Mouse (Mus musculus) thymus, postnatal 14 days (tissue): ENCODE data around the gene Prdm13.
A peak's percentile ranks its signal among the peaks of the same experiment; 100 is the strongest.

Experiments used
- DNase-seq: peaks from one replicate; pipeline ENCODE4 v3.0.0; 2021

Prdm13 gene

DNA sequence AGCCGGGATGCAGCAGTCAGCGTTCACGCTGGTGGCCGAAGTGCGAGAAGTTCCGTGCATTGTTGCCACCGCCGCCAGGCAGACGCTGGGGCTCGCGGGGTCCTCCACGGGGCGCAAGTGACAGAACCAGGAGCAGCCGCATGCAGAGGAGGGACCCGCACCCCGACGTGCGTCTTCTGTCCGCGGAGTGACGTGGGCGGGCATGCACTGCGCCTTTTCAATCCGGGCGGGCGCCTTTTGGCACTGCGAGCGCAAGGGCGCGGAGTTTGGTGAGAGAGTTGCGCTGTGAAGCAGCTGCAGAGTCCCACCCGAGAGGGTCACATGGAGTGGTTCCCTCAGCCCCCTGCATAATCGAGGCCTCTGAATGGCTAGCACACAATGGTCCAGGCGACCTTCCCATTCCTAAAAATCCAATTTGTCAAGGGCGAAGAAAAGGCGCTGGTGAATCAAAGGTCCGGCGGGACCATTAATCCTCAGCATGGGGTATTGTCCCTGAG is at the start of gene Prdm13:
Prdm13 (minus strand) TSS at position 369 of the 497 bp plus-strand sequence.
- no peak for DNase-seq

DNA sequence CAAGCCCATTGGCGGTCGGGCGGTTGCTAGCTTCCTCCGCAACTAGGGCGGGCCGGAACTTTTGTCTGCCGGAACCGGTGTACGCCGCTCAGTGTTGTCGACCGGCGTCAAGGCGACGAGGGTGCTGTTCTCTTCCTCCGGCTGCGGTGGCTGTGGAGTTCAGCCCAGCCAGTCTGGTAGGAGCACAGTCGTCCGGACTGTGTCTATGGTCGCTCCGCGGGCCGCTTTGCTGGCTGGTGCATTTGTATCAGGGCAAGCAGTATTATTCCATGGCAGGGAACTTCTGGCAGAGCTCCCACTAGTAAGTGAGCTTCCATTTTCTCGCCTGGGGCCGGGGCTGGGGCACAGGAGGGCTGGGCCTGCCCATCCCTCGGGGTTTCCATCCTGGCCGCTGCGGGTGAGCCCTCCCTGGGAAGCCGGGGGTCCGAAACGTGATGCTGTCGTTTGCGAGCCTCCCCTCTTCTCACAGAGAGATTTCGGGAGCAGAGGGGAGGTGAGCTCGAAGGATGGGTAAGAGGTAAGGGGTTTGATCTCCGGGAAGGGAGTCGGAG is 41.9 kb upstream of the Prdm13 start, which contains the start of gene Ccnc:
Ccnc (plus strand) TSS at position 87 of the 551 bp plus-strand sequence.
- DNase-seq = peak; percentile 92

DNA sequence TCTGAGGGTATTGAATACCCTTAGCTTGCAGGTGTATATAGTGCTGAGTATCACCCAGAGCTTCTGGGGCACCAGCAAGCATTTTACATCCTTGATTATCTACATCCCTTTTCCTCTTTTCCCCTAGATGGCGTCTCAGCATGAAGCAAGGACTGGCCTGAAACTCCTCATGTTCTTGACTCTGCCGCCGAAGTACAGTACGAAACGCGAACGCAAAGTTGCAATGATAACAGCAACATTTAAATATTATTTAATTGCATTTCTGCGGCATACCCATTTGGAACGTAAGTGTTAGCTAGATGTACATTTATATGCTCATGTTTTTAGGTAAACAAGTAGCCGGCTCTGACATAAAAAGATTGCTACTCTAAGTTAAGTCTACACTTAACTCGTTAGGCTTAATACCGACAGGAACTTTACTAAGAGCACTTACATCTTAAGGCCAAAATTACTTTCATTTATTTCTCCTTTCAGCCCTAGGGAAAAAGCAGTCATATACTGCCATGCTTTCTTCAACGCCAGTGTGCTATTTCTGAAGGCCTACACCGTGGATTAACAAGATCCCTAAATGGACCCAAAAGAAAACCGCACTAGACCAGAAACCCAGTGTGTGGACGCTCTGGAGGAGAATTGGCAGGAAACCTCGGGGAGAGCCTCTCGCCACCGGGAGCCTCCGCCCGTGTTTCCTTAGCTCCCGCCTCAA is 41.3 kb upstream of the Prdm13 start:
- DNase-seq = peak; percentile 47

DNA sequence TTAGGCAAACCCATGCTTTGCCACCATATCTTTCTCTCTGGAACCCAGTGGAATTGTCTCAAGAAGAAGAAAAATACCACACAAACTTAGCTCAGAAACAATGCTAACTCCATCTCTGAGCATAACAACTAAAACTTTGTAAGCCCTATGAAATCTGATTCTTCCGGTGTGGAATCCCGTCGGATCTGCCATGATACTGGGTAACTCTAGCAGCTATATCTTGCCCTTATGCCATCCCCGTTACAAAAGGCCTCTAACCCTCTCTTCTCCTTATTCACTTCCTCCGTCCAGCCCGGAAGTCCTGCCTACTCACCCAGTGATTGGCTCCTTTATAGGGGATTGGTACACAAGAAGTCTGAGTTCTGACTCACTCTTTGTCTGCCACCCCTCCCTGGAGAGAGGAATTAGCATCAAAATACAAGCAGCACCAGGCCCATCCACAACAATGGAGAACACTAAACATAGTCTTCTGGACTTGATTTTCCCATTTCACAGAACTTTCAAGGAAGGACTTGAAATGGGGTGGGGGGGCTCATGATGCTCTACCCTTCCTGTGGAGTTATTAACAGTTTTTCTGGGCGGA is 37.1 kb upstream of the Prdm13 start:
- no peak for DNase-seq

DNA sequence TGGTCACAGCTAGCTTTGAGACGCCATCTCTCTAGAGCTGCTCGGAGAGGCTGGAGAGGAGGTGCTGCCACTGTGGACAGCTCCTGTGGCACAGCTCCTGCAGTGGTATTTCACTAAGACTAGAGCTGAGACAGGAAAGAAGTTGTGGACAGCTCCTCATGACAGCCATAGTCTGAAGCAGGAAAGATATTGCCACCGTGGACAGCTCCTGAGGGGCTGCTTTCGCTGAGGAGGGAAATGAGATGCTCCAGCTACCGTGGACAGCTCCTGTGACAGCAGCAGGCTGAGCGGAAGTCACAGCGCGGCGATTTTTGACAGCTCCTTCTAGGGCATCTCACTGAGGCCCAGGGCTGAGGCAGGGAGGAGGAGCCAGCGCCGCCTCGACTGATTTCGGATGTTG is 26.4 kb upstream of the Prdm13 start:
- peak; percentile 71 for DNase-seq

GRCm38 (mm10) chr4:21705046-21705445 is 19.3 kb upstream of the Prdm13 start:
- no peak for DNase-seq

DNA sequence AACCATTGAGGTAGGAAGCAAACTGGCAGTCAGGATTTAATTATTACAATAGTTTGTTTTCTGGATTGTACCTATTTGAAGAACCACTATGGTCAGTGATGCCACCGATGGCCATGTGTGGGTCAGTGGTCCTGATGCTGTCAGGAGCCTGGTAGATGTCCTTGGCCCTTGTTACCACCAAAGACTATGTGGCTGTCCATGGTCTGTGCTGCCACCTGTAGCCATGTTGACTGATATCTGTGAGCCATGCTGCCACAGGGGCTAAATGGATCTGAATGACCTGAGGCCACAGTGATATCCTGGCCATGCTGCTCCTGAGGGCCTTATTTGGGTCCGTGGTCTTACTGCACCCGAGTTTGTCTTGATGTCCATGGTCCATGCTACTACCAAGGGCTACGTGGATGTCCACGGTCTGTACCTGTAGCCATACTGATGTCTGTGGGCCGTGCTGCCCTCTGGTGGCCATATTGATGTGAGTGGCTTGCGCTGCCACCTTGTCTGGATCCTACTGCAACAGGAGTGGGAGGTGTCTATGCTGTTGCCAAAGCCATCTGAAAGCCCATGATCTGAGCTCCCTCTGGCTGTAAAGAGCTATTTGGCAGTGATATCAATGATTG is 10.0 kb upstream of the Prdm13 start:
- peak; percentile 55 for DNase-seq

DNA sequence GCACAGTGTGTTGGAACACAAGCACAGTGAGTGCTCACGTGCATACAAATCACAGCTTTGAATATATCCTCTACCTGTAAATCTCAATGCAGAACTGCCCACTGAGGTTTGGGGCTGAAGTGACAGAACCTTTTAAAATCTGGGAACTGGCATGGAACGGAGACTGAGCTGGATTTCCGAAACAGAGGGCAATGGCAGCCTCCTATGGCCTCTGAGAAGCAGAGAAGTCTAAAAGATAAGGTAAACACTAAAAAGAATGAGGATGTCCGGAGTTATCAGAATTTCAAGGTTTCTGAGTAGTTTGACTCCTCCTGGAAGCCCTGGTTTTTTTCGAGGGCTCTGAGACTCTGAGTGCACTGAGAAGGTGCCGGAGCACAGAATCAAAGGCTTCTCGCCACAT is 4.5 kb upstream of the Prdm13 start:
- DNase-seq = no peak

GRCm38 (mm10) chr4:21689492-21689941 is 3.8 kb upstream of the Prdm13 start:
- no peak for DNase-seq

DNA sequence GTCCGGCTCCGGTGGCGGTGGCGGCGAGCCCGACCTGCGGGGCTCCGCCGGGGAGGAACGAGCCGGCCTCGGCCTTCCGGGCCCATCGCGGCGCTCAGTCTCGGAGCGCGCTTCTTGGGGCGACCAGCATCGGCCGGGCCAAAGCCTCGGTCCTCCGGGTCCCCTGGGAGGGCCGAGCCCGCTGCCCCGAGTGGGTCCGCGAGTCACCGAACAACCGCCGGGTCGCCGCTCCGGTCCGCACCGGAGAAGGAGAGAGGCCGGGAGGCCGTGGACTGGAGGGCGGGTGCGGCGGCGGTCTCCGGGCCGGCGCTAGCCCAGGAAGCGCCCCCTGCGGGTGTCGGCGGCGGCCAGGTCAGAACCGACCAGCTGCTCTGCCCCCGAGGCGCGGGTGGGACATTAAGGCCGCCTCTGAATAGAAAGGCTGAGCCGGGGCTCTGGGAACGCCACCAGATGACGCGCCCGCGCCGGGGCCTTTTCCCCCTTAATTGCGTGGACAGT is 3.0 kb upstream of the Prdm13 start:
- DNase-seq = no peak

DNA sequence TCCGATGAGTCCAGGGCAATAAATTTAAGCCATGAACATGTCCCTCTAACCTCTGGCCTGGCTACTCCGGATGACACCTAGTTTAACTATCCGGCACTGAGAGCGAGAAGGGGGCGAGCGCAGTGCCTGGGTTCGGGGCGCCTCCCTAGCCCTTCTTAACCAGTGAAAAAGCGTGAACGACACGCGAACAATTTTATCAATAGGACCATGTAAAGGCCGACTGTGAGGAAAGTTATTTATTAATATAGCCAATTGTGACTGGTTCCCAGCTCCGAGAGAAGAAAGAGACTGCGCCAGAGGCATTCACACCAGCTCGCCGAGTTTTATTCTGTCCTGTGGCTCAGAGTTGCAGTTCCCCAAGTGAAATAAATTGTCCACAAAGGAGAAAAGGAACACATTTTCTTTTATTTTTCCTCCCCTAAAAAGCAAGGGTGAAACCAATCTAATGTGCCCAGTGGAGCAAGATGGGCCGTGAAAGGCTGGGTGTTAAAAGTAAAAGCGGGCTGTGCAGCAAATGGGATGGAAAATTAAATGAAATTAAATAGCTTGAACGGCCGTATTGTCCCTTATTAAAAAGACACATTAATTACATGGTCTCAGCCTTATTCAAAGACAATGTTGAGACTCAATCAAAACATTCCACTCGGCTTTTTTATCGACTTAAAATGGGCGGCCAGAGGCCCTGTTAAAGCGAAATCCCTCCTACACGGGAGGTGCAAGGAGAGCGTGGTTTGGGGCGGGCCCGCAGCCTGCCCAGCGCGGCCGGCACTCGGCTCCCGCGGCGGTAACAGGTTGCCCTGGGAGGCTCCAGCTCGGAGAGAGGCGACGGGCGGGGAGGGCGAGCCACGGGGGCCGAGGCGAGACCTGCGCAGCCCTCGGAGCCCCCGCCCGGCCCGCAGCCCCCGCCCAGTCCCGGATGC is 2.3 kb upstream of the Prdm13 start:
- no peak for DNase-seq

DNA sequence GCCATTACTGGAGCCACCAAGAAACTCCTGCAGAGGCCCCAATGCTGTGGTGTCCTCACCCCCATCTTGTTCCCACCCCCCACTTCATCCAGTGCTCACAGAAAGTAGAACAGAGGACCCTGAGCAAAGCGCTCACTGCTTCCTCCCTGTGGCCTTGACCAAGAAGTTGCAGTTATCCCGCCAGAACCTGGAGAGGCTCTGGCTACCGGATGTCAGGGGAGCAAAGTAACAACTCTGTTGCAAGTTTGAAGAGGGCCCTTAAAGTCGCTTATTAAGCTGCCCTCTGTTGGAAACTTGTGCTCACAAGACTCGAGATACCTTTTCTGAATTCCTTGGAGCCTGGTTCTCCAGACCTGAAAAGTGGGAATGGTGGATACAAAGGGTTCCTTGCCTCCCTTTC is 1.2 kb upstream of the Prdm13 start:
- no peak for DNase-seq

DNA sequence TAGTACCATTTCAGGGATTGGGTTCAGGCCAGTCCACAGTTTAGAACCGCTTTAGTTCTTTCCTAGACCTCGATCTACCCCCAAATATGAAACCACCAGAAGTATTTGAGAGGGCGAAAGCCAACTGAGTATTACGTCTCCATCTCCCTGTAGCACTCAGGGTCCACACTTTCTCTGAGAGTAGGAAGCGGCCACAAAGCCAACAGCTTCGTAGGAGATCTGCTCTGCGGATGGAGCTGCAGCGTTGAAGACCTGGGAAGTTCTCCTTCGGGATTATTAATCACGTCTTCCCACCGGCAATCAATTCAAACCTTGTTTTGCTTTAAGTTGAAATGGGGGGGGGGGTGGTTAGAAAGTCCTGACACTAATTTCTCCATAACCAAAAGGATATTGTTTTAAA is 653 bp upstream of the Prdm13 start:
- no peak for DNase-seq

DNA sequence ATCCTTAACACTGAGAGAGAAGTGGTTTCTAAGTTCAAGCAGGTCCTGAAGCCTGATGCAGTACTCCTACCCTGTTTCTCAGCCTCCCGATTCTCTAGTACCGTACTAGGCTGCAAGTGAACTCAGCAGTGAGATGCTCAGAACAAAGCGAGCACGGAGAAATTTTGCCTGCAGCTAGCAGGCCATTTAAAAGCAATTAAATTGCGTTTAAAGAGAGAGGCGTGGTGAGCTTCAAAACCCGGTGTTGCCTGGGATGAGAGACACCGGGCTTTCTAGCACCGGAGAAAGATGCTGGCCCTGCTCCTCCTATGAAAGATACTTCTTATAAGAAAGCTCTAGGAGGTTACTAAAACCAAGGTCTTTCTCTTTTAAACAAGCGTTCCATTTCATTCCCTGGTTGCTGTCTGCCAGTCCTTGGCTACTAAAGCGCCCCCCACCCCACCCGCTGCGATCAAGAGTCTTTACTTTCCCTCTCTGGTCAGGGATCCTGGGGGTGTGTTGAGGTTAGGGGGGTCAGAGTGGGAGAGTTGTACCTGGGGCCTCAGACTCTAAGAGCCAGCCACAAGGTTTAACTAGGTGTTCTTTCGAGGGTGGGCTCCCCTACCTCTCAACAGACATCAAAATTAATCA is 1.3 kb downstream of the Prdm13 start:
- DNase-seq = no peak

DNA sequence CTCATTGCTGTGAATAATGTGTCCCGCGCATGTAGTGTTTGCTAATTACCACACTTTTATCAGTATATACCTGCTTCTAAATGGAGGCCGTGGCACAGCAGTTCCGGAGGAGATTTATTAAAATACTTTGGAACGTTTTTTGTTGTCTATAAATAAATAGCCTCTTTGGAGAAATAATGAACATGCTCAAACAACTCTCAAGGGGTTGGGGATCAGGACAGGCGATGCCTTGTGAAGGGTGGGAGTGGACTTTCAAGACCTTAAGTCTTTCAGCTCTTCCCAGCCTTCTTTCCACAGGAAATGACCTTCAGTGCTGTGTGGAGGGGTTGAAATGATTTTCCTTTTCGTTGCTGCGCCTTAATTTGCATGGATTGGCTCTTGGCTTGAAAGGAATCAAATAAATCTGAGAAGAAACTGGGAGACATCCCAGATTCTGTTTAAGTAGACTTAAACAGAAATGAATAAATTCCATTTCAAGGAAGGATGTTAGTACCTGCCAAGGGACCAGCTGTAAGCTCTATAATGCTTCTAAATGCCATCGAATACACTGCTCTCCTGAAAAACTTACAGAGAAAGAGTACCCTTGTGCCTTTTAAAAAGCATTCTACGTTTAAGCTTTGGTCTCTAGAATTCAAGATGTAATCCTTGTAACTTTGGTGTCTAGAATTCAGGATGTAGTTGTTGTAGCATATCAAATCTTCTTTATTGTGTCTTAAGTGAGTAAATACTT is 3.2 kb downstream of the Prdm13 start:
- DNase-seq = no peak

DNA sequence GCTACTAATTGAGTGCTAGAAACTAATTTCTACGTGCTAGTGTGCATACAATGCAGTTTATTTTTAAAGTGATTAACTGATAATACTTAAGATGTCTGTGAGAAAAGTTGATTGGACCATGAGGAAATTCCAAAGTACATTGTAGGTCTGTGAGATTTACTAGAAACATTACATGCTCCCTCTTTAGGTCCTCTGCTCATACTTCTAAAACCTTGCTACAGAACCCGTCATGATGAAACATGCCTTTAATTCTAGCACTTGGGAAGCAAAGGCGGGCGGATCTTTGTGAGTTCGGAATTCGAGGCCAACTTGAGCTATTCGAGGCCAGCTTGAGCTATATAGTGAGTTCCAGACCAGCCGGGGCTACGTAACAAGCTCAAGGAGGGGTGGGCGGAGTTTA is 4.8 kb downstream of the Prdm13 start:
- no peak for DNase-seq

- no peak for DNase-seq
Observed at GRCm38 (mm10) chr4:21679624-21680480, 5.9 kb downstream of the Prdm13 start.

- DNase-seq = peak; percentile 24
Observed at GRCm38 (mm10) chr4:21678975-21679623, 6.7 kb downstream of the Prdm13 start.

GRCm38 (mm10) chr4:21678101-21678974 is 7.4 kb downstream of the Prdm13 start:
- no peak for DNase-seq
